Mouse (Mus musculus): ENCODE measurements around the gene AI467606.

GRCm38 (mm10) chr7:127076188-127076587 is 15.0 kb upstream of the AI467606 start:
- TF ChIP-seq CTCF (IDR thresholded peaks at IDR 0.05; ENCODE audit: low read depth, low read length) (no peak), POLR2A (IDR thresholded peaks at IDR 0.05; ENCODE audit: borderline replicate concordance, low read depth, low read length) (no peak)
